Mouse (Mus musculus) heart, embryonic 12.5 days (tissue): ENCODE measurements around the gene Dnttip1. TPM values are rescaled to one million over a fixed set of nuclear protein-coding genes. Genes with fewer than 3 reads are reported as not detected.

ENCODE experiments used
- ATAC-seq: fragments of 200-750 bp; cut with Nextera tagmentation; 2 replicates; pipeline ENCODE4 v1.8.0; 2017; ENCODE audit warnings: moderate TSS enrichment, moderate library complexity; ENCODE audit not compliant: insufficient number of reproducible peaks, low FRiP score
- H3K27ac ChIP-seq: fragments of 300-500 bp; sonication (generic); 2 replicates; pipeline ENCODE4 v1.5.1; 2016; ENCODE audit warnings: mild to moderate bottlenecking, moderate library complexity; ENCODE audit not compliant: poor library complexity, severe bottlenecking
- H3K27me3 ChIP-seq: fragments of 300-500 bp; sonication (generic); replicated peaks from 2 replicates; pipeline ENCODE4 v1.6.1; 2016; ENCODE audit warnings: mild to moderate bottlenecking, moderate library complexity
- H3K36me3 ChIP-seq: fragments of 300-500 bp; sonication (generic); 2 replicates; pipeline ENCODE4 v1.6.1; 2016; ENCODE audit warnings: mild to moderate bottlenecking, moderate library complexity
- H3K4me1 ChIP-seq: fragments of 300-500 bp; sonication (generic); replicated peaks from 2 replicates; pipeline ENCODE4 v1.6.1; 2016; ENCODE audit warnings: mild to moderate bottlenecking
- H3K4me2 ChIP-seq: fragments of 300-500 bp; sonication (generic); 2 replicates; pipeline ENCODE4 v1.6.1; 2016; ENCODE audit warnings: mild to moderate bottlenecking, moderate library complexity
- H3K4me3 ChIP-seq: fragments of 300-500 bp; sonication (generic); 2 replicates; pipeline ENCODE4 v1.5.1; 2016; ENCODE audit warnings: mild to moderate bottlenecking
- H3K9ac ChIP-seq: fragments of 300-500 bp; sonication (generic); 2 replicates; pipeline ENCODE4 v1.6.1; 2016; ENCODE audit warnings: mild to moderate bottlenecking, moderate library complexity
- H3K9me3 ChIP-seq: fragments of 300-500 bp; sonication (generic); replicated peaks from 2 replicates; pipeline ENCODE4 v1.6.1; 2016; ENCODE audit warnings: mild to moderate bottlenecking, moderate library complexity
- WGBS: fragments of 180-500 bp; shearing (Covaris S2); methylation state at CpG from one replicate; pipeline ENCODE4 v1.1.7; 2016; 5-methylcytosine and 5-hydroxymethylcytosine counted together
- polyA plus RNA-seq: library from polyadenylated mRNA; unstranded; fragments of >200 nt; fragmentation: Nextera tagmentation; extraction: Ambion mirVana; gene quantifications from 2 replicates; pipeline ENCODE4 v1.2.1, GENCODE M21; 2016

Gene Dnttip1
- polyA plus RNA-seq, 1 experiment from 2014 or later, result 62.9 TPM

GRCm38 (mm10) chr2:164779481-164780086, 33.8 kb downstream of the Dnttip1 start, which contains the start of gene Tnnc2:
Gene Tnnc2, minus strand, starts transcription at chr2:164779967.
- no peak for ATAC-seq
- H3K9me3 ChIP-seq, result no peaks in the 10 kb centered on the region; the same call in 1 of the 2 replicates
- H3K36me3 ChIP-seq, result no peaks in the 10 kb centered on the region
- H3K4me1 ChIP-seq, result peaks cover 1% of the 10 kb centered on the region
- H3K4me2 ChIP-seq, result no peak within 1 kb of the TSS
- H3K27me3 ChIP-seq, result peaks cover 13% of the 10 kb centered on the region; the same call in 1 of the 2 replicates
- no peak within 1 kb of the TSS for H3K4me3 ChIP-seq
- H3K9ac ChIP-seq, result no peak within 1 kb of the TSS
- WGBS, result 65% methylated on average over 8 of the region's 8 CpGs
- H3K27ac ChIP-seq, result no peak within 1 kb of the TSS

- Histone ChIP-seq H3K27me3 (peaks cover 7% of the 10 kb centered on the region; the same call in 1 of the 2 replicates), H3K4me1 (peaks cover 11% of the 10 kb centered on the region), H3K9ac (no peak overlapping the region), H3K4me2 (no peak overlapping the region), H3K27ac (no peak overlapping the region), H3K9me3 (no peaks in the 10 kb centered on the region; the same call in 1 of the 2 replicates), H3K4me3 (no peak overlapping the region), H3K36me3 (no peaks in the 10 kb centered on the region)
- WGBS, result 55% methylated on average over 4 of the region's 4 CpGs
- ATAC-seq, result no peak
Measured at GRCm38 (mm10) chr2:164781876-164782275, 36.1 kb downstream of the Dnttip1 start.

DNA sequence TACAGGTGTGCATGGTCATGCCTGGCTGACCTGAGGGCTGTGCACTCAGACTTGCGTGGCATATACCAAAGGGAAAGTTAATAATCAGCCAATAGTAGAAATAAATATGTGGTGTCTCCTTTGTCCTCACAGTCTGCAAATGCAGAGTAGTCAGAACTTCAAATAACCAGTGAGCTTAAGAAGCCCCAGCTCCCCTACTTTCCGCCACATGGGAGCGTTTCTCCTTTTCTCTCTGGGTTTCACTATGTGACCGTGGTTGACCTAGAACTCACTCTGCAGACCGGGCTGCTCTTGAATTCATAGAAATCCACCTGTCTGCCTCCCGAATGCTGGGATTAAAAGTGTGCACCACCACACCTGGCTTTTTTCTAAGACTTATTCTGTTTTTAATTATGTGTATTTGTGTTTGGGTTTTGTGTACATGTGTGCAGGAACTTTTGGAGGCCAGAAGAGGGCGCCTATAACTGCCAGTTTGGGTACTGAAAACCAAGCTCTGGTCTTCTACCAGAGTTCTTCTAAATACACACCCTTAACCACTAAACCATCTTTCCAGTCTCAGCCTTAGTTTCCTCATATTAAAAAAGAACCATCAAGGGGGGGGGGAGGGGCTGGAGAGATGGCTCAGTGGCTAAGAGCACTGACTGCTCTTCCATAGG, 38.3 kb downstream of the Dnttip1 start:
- H3K4me1 ChIP-seq, result peaks cover 29% of the 10 kb centered on the region
- no peak overlapping the region for H3K4me2 ChIP-seq
- H3K4me3 ChIP-seq, result no peak overlapping the region
- H3K36me3 ChIP-seq, result peaks cover 9% of the 10 kb centered on the region; the same call in 1 of the 2 replicates
- no peaks in the 10 kb centered on the region for H3K9me3 ChIP-seq
- ATAC-seq, result no peak
- H3K9ac ChIP-seq, result no peak overlapping the region
- H3K27me3 ChIP-seq, result no peaks in the 10 kb centered on the region
- H3K27ac ChIP-seq, result no peak overlapping the region
- WGBS, result 74% methylated on average over 7 of the region's 7 CpGs

GRCm38 (mm10) chr2:164784869-164785420, 39.2 kb downstream of the Dnttip1 start:
- H3K27me3 ChIP-seq, result no peaks in the 10 kb centered on the region
- peak overlapping the region; percentile 83 for H3K9ac ChIP-seq
- H3K4me1 ChIP-seq, result peaks cover 29% of the 10 kb centered on the region
- H3K4me2 ChIP-seq, result peak overlapping the region; percentile 78
- ATAC-seq, result no peak
- peak overlapping the region; percentile 86 for H3K27ac ChIP-seq
- H3K36me3 ChIP-seq, result peaks cover 14% of the 10 kb centered on the region
- H3K9me3 ChIP-seq, result no peaks in the 10 kb centered on the region
- H3K4me3 ChIP-seq, result peak overlapping the region; percentile 66
- 11% methylated on average over 7 of the region's 7 CpGs for WGBS

GRCm38 (mm10) chr2:164785481-164786387, 40.0 kb downstream of the Dnttip1 start, which contains the start of gene Snx21:
Gene Snx21, plus strand, starts transcription at chr2:164785823.
- Histone ChIP-seq H3K9me3 (no peaks in the 10 kb centered on the region), H3K4me3 (peak within 1 kb of the TSS; percentile 66), H3K4me1 (peaks cover 29% of the 10 kb centered on the region), H3K27ac (peak within 1 kb of the TSS; percentile 86), H3K9ac (peak within 1 kb of the TSS; percentile 83), H3K36me3 (peaks cover 22% of the 10 kb centered on the region), H3K27me3 (no peaks in the 10 kb centered on the region), H3K4me2 (peak within 1 kb of the TSS; percentile 78)
- WGBS, result under 1% methylated on average over 87 of the region's 89 CpGs
- ATAC-seq, result peak; percentile 94

- 4% methylated on average over 15 of the region's 15 CpGs for WGBS
- ATAC-seq, result no peak; the same call in 1 of the 2 replicates
- peaks cover 29% of the 10 kb centered on the region for H3K4me1 ChIP-seq
- H3K9me3 ChIP-seq, result no peaks in the 10 kb centered on the region
- peak overlapping the region; percentile 66 for H3K4me3 ChIP-seq
- H3K27me3 ChIP-seq, result no peaks in the 10 kb centered on the region
- H3K9ac ChIP-seq, result peak overlapping the region; percentile 83
- H3K4me2 ChIP-seq, result peak overlapping the region; percentile 78
- peak overlapping the region; percentile 86 for H3K27ac ChIP-seq
- peaks cover 28% of the 10 kb centered on the region for H3K36me3 ChIP-seq
Measured at GRCm38 (mm10) chr2:164786388-164786885, 40.7 kb downstream of the Dnttip1 start.

- H3K9me3 ChIP-seq, result no peaks in the 10 kb centered on the region
- peak overlapping the region; percentile 78 for H3K4me2 ChIP-seq
- peak overlapping the region; percentile 83 for H3K9ac ChIP-seq
- H3K4me1 ChIP-seq, result peaks cover 29% of the 10 kb centered on the region
- 0 out of 2 replicates have a peak overlapping the region, but pooled peaks have one; percentile 25 for H3K27ac ChIP-seq
- H3K36me3 ChIP-seq, result peaks cover 34% of the 10 kb centered on the region
- ATAC-seq, result no peak
- WGBS, result 88% methylated on average over 3 of the region's 3 CpGs
- H3K27me3 ChIP-seq, result no peaks in the 10 kb centered on the region
- peak overlapping the region; percentile 66 for H3K4me3 ChIP-seq
Measured at GRCm38 (mm10) chr2:164787032-164787431, 41.2 kb downstream of the Dnttip1 start.

- WGBS, result 83% methylated on average over 10 of the region's 10 CpGs
- 0 out of 2 replicates have a peak overlapping the region, but pooled peaks have one; percentile 4 for H3K4me2 ChIP-seq
- H3K4me3 ChIP-seq, result no peak overlapping the region
- no peaks in the 10 kb centered on the region for H3K9me3 ChIP-seq
- H3K27ac ChIP-seq, result no peak overlapping the region
- H3K36me3 ChIP-seq, result peaks cover 41% of the 10 kb centered on the region
- 0 out of 2 replicates have a peak overlapping the region, but pooled peaks have one; percentile 8 for H3K9ac ChIP-seq
- H3K4me1 ChIP-seq, result peaks cover 30% of the 10 kb centered on the region
- no peak for ATAC-seq
- H3K27me3 ChIP-seq, result no peaks in the 10 kb centered on the region
Measured at GRCm38 (mm10) chr2:164787779-164788178, 42.0 kb downstream of the Dnttip1 start.

DNA sequence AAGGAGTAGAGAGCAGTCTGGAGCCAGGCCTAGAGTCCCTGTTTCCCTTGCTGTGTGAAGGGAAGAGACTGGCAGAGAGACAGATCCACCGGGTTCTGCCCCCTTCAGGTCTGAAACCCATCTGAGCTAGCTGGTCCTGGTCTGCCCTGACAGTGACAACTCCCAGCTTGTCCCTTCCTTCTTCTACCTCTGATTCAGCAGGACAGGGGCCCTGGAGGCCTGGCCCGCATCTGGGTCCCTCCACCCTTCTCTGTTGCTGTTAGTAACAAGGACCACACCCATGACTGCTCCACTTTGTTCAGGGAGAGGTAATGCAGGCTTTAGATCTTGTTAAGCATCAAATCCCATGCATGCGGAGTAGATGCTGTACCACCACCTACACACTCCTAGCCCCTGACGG, 42.6 kb downstream of the Dnttip1 start:
- WGBS, result 59% methylated on average over 4 of the region's 4 CpGs
- Histone ChIP-seq H3K4me1 (peaks cover 36% of the 10 kb centered on the region), H3K27ac (no peak overlapping the region), H3K9ac (0 out of 2 replicates have a peak overlapping the region, but pooled peaks have one; percentile 31), H3K36me3 (peaks cover 47% of the 10 kb centered on the region), H3K4me3 (no peak overlapping the region), H3K27me3 (no peaks in the 10 kb centered on the region), H3K4me2 (no peak overlapping the region), H3K9me3 (no peaks in the 10 kb centered on the region)
- ATAC-seq, result no peak

- Histone ChIP-seq H3K27ac (no peak overlapping the region), H3K36me3 (peaks cover 58% of the 10 kb centered on the region), H3K27me3 (no peaks in the 10 kb centered on the region), H3K4me1 (peaks cover 35% of the 10 kb centered on the region), H3K4me2 (no peak overlapping the region), H3K9ac (no peak overlapping the region), H3K9me3 (no peaks in the 10 kb centered on the region), H3K4me3 (no peak overlapping the region)
- 67% methylated on average over 4 of the region's 4 CpGs for WGBS
- no peak for ATAC-seq
Measured at GRCm38 (mm10) chr2:164790451-164790850, 44.7 kb downstream of the Dnttip1 start.
